Mouse (Mus musculus): ENCODE measurements around the gene Olfr437. TPM values are rescaled to one million over a fixed set of nuclear protein-coding genes. Genes with fewer than 3 reads are reported as not detected.

Gene Olfr437
- polyA plus RNA-seq (2012; rRNA removed) = not detected in 2 replicates

DNA sequence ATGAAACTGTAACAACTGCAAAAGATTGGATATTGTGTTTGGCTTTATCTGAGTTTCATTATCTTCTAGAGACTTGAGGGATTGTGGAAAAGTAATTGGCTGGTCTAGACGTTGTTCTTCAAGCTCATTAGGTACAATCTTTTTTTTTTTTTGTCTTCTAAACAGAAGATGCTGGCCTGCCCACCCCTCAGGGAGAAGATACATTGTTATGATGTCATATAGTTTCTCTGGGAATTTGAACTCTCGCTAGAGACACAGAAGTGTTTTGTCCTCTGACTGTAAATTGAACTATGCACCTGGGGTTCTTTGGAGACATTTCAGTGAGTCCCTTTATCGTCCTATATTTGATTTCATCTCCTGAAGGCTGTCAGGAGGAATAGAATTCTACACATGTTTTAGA, at the start of gene Olfr437:
TSS of gene Olfr437 (plus strand) at position 301 of the 400 bp plus-strand sequence.

DNA sequence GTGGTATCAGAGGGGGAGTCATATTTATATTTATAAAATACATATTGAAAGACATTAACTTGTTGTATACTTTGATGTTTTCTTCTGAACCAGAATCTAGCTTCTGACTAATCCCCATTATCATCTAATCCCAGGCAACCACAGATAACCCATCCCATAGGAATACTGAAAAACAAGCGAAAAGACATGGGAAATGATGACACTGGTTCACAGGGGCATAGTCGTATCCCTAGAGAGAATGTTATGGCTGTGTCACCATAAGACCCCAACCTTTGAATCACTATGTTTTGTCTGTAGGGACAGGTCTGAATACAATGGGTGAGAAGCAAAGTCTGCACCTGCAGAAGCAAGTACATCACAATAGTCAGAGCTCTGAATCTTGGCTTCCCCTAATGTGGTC, 16.8 kb upstream of the Olfr437 start, which contains the start of gene Olfr237-ps1:
TSS of gene Olfr237-ps1 (plus strand) at position 301 of the 400 bp plus-strand sequence.

DNA sequence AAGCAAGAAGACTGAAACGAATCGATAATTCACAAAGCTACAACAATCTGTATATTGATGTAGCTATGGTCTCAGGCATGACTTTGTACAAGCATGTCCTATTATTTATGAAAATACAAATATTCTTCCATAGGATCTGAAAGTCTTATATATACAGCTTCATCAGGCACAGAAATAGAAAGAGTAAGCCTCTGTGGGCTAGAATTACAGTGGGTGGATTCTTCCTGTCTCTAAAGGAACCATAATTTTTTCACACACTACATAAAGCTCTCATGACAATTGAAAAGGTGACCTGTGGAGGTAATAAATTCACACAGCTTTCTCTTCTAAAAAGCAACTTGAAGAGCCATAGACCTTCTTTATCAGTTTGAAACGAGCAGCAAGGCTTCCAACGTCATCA, 8.8 kb downstream of the Olfr437 start, which contains the start of gene Olfr13:
TSS of gene Olfr13 (plus strand) at position 301 of the 400 bp plus-strand sequence.

DNA sequence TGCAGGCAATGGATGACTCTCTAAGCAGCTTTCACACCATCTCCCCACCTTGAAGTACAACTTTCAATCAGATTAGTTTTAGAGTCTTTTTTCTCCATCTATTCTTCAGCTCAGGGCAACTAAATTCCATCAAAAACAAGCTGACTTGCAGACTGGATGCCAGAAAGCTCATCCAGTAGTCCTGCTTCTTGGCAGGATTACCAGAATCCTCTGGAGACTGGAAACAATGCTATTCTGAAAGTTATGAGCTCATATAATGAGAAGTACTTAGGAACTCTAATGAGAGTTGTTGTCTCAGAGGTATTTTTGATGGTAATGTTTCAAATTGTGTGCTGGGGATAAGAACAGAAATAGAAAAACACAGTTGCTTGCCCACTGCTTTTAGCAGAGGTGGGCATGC, 33.7 kb downstream of the Olfr437 start, which contains the start of gene Olfr435:
TSS of gene Olfr435 (plus strand) at position 366 of the 400 bp plus-strand sequence.

DNA sequence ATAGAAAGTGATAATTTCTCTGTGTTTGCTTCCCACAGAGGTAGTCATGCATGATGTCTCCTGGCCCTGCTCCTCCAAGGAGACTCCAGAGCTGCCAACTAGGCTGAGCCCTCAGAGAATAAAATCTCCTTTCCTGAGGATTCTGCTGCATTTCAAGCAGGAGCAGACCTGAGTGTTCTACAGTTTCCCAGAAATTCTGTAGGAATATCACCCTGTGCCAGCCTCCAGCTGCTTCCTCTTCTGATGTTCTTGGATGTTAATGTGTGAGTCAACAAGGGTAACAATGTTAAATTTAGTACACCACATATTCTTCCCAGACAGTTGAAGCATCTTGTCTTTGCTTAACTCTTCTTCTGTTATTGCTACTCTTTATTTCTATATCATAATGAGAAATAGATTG, 49.8 kb downstream of the Olfr437 start, which contains the start of gene Olfr434:
TSS of gene Olfr434 (plus strand) at position 149 of the 400 bp plus-strand sequence.

Other genes with a start within 250 kb of the Olfr437 start
- not detected in 2 replicates for gene Olfr446, start 241.9 kb upstream of the Olfr437 start, polyA plus RNA-seq (2012; rRNA removed)
- gene Olfr444, start 214.2 kb upstream of the Olfr437 start, polyA plus RNA-seq (2012; rRNA removed) = not detected in 2 replicates
- gene Olfr441, start 56.9 kb upstream of the Olfr437 start, polyA plus RNA-seq (2012; rRNA removed) = not detected in 2 replicates
- not detected in 2 replicates for gene Olfr237-ps1, start 16.7 kb upstream of the Olfr437 start, polyA plus RNA-seq (2012; rRNA removed)
- gene Olfr13, start 8.9 kb downstream of the Olfr437 start, polyA plus RNA-seq (2012; rRNA removed) = not detected in 2 replicates
- not detected in 2 replicates for gene Olfr435, start 33.9 kb downstream of the Olfr437 start, polyA plus RNA-seq (2012; rRNA removed)
- not detected in 2 replicates for gene Olfr434, start 49.7 kb downstream of the Olfr437 start, polyA plus RNA-seq (2012; rRNA removed)
- gene Olfr47, start 68.2 kb downstream of the Olfr437 start, polyA plus RNA-seq (2012; rRNA removed) = not detected in 2 replicates
- 2.4 and 2.5 TPM in 2 replicates for gene Arhgef5, start 102.3 kb downstream of the Olfr437 start, polyA plus RNA-seq (2012; rRNA removed)
- gene Nobox, start 146.3 kb downstream of the Olfr437 start, polyA plus RNA-seq (2012; rRNA removed) = 0.05 TPM in 1 of 2 replicates, not detected in the other

All from liver, embryonic 14 days (tissue).